Comparison of ENCODE assay signal across 8 mouse cellular contexts in genomic region chr4:41740380-41741157, GRCm38 (mm10). TPM values are rescaled to one million over a fixed set of nuclear protein-coding genes. Genes with fewer than 3 reads are reported as not detected.
DNase-seq lines count a peak whose midpoint lies in the region; ATAC-seq and TF ChIP-seq lines count a peak whose summit lies in the region.
"Had no signal": no experiment of that assay in that cellular context is flagged by ENCODE, and none has a peak within 500 bp of the region (broad histone marks: within the 10 kb centered on the region; RNA-seq: fewer than 3 reads in every experiment).

No protein-coding gene starts in this region.

- 2% methylated on average over 48 of the region's 48 CpGs for WGBS in heart, embryonic 14.5 days

- peak overlapping the region; percentile 74 for H3K4me3 ChIP-seq in C2C12 (ENCODE audit: insufficient read depth, poor library complexity, severe bottlenecking)
- peak overlapping the region; percentile 95 for H3K4me3 ChIP-seq in E14TG2a.4 (replicated peaks; ENCODE audit: low read length)
- peak overlapping the region; percentile 76 for H3K4me3 ChIP-seq in cortical plate, adult 2 months (ENCODE audit: insufficient read depth, low read length)
- peak overlapping the region; percentile 66 to 98 for H3K4me3 ChIP-seq in heart, embryonic 14.5 days (ENCODE audit: control insufficient read depth in 1 of 2, insufficient read depth in 1 of 2, low read depth in 1 of 2, low read length in 2 of 2)
- peak overlapping the region; percentile 95 for H3K4me3 ChIP-seq in megakaryocyte, embryonic 14.5 days (replicated peaks)

- TF ChIP-seq POLR2A in cortical plate, adult 2 months (IDR thresholded peaks at IDR 0.05; ENCODE audit: extremely low read depth, insufficient read depth, low read length) = no peak

- H3K36me3 ChIP-seq in C2C12 (ENCODE audit: control insufficient read depth, insufficient read depth) (peaks cover 14% of the 10 kb centered on the region), E14TG2a.4 (ENCODE audit: insufficient read depth, low read length) (peaks cover 26% of the 10 kb centered on the region)
- H3K36me3 ChIP-seq in heart, embryonic 14.5 days (ENCODE audit: control insufficient read depth, insufficient read depth, low read length) = peaks cover 14% of the 10 kb centered on the region
- H3K36me3 ChIP-seq in megakaryocyte, embryonic 14.5 days (replicated peaks; ENCODE audit: low read length) = peaks cover 16% of the 10 kb centered on the region
- peaks cover 7% of the 10 kb centered on the region; the same call in 1 of the 2 replicates for H3K36me3 ChIP-seq in splenic B cell, adult 2 months (ENCODE audit: control insufficient read depth, insufficient read depth, low read length, poor library complexity, severe bottlenecking)

- peak overlapping the region; percentile 87 for H3K9ac ChIP-seq in heart, embryonic 14.5 days (ENCODE audit: low read length)

- peak overlapping the region; percentile 98 for H3K4me2 ChIP-seq in heart, embryonic 14.5 days (ENCODE audit: low read length)

- peak; percentile 57 to 81 for DNase-seq in left cerebral cortex, adult 8-10 months (ENCODE audit: low spot score in 2 of 2)
- peak; percentile 60 for DNase-seq in splenic B cell, adult 2 months (ENCODE audit: low read depth, low spot score)

- TF ChIP-seq CTCF in C2C12 (IDR thresholded peaks at IDR 0.05; ENCODE audit: control insufficient read depth, insufficient read depth, insufficient read length) (no peak), E14TG2a.4 (conservative IDR thresholded peaks at IDR 0.05; ENCODE audit: low read length) (0 out of 2 replicates have a peak, but pooled peaks have one; percentile 2)
- TF ChIP-seq CTCF in cortical plate, adult 2 months (IDR thresholded peaks at IDR 0.05; ENCODE audit: extremely low read depth, insufficient read depth, low read length) = no peak

- H3K27me3 ChIP-seq in C2C12 (ENCODE audit: control insufficient read depth, insufficient read depth, insufficient read length) (no peaks in the 10 kb centered on the region), E14TG2a.4 (ENCODE audit: insufficient read depth, low read length) (peaks cover 4% of the 10 kb centered on the region; the same call in 1 of the 2 replicates)
- no peaks in the 10 kb centered on the region for H3K27me3 ChIP-seq in heart, embryonic 14.5 days (ENCODE audit: control insufficient read depth, insufficient read depth, low read length)
- peaks cover 1% of the 10 kb centered on the region for H3K27me3 ChIP-seq in megakaryocyte, embryonic 14.5 days (replicated peaks)
- no peaks in the 10 kb centered on the region for H3K27me3 ChIP-seq in splenic B cell, adult 2 months (ENCODE audit: control insufficient read depth, insufficient read depth, low read length, poor library complexity, severe bottlenecking)

- H3K27ac ChIP-seq in cortical plate, adult 2 months (ENCODE audit: insufficient read depth, low read length) = peak overlapping the region; percentile 84
- H3K27ac ChIP-seq in heart, embryonic 14.5 days (replicated peaks in 1 of 2; ENCODE audit: control insufficient read depth in 1 of 2, insufficient read depth in 1 of 2, low read depth in 2 of 2, low read length in 2 of 2) = peak overlapping the region; percentile 82 to 95

- ATAC-seq in heart, embryonic 14.5 days (ENCODE audit: insufficient number of reproducible peaks, insufficient read depth, low FRiP score, low read depth) = peak; percentile 62

- peaks cover 24% of the 10 kb centered on the region for H3K79me2 ChIP-seq in C2C12 (ENCODE audit: control insufficient read depth, insufficient read depth)

- H3K4me1 ChIP-seq in E14TG2a.4 (replicated peaks; ENCODE audit: low read depth, low read length) = peaks cover 35% of the 10 kb centered on the region
- peaks cover 1% of the 10 kb centered on the region; the same call in 1 of the 2 replicates for H3K4me1 ChIP-seq in cortical plate, adult 2 months (ENCODE audit: control insufficient read depth, insufficient read depth, low read length)
- H3K4me1 ChIP-seq in heart, embryonic 14.5 days (ENCODE audit: control insufficient read depth in 2 of 2, insufficient read depth in 2 of 2, low read length in 2 of 2) = peaks cover 4 to 10% of the 10 kb centered on the region in 2 experiments
- peaks cover 39% of the 10 kb centered on the region for H3K4me1 ChIP-seq in megakaryocyte, embryonic 14.5 days

- peaks cover 18% of the 10 kb centered on the region for H3K79me3 ChIP-seq in C2C12 (ENCODE audit: low read depth)

- peak overlapping the region; percentile 60 for H3ac ChIP-seq in C2C12 (ENCODE audit: control insufficient read depth, insufficient read length, low read depth)

- no peaks in the 10 kb centered on the region for H3K9me3 ChIP-seq in E14TG2a.4 (ENCODE audit: low read length)
- H3K9me3 ChIP-seq in heart, embryonic 14.5 days (ENCODE audit: control insufficient read depth, low read length) = no peaks in the 10 kb centered on the region
- H3K9me3 ChIP-seq in megakaryocyte, embryonic 14.5 days = peaks cover 2% of the 10 kb centered on the region

TF ChIP-seq in C2C12, 6 proteins besides CTCF, POLR2A, EP300 and RAD21:
- TF ChIP-seq USF1 (IDR thresholded peaks at IDR 0.05; ENCODE audit: low read depth) (peak; percentile 5), MAX (IDR thresholded peaks at IDR 0.05) (no peak)

RNA-seq across cellular contexts. Expression of gene Arid3c, which starts 9.6 kb away (rescaled TPM):
- polyA plus RNA-seq in C2C12 (2012; fragmentation: generic; extraction: Trizol) = not detected
- 0.34 and 0.46 TPM in 2 replicates for polyA plus RNA-seq in cortical plate, adult 2 months (2012; rRNA removed)
- not detected in 2 replicates for polyA plus RNA-seq in heart, embryonic 14.5 days (2014; fragmentation: Nextera tagmentation; extraction: Ambion mirVana)
- total RNA-seq in left cerebral cortex, adult 8-10 months (2022) = under 1 TPM; 0.37 to 0.78 (median 0.54) TPM
- polyA plus RNA-seq in megakaryocyte, embryonic 14.5 days (2012; ENCODE audit: insufficient read depth, low replicate concordance) = not detected in 2 replicates
- total RNA-seq: layer of hippocampus, adult 18-20 months had no signal

RNA-seq across cellular contexts. Expression of gene Galt, which starts 14.5 kb away (rescaled TPM):
- 3.1 TPM for polyA plus RNA-seq in C2C12 (2012; fragmentation: generic; extraction: Trizol)
- polyA plus RNA-seq in cortical plate, adult 2 months (2012; rRNA removed) = 269 and 276 TPM in 2 replicates
- polyA plus RNA-seq in heart, embryonic 14.5 days (2014; fragmentation: Nextera tagmentation; extraction: Ambion mirVana) = 59.6 and 63.7 TPM in 2 replicates
- 10 to 100 TPM; 71.9 to 85.1 (median 76.5) TPM for total RNA-seq in left cerebral cortex, adult 8-10 months (2022)
- 29.5 and 30.0 TPM in 2 replicates for polyA plus RNA-seq in megakaryocyte, embryonic 14.5 days (2012; ENCODE audit: insufficient read depth, low replicate concordance)

RNA-seq across cellular contexts. Expression of gene Sigmar1, which starts 15.4 kb away (rescaled TPM):
- 113 TPM for polyA plus RNA-seq in C2C12 (2012; fragmentation: generic; extraction: Trizol)
- 80.7 and 83.9 TPM in 2 replicates for polyA plus RNA-seq in cortical plate, adult 2 months (2012; rRNA removed)
- polyA plus RNA-seq in heart, embryonic 14.5 days (2014; fragmentation: Nextera tagmentation; extraction: Ambion mirVana) = 56.8 and 57.0 TPM in 2 replicates
- total RNA-seq in left cerebral cortex, adult 8-10 months (2022) = 10 to 100 TPM; 49.7 to 59.2 (median 54.4) TPM
- 26.0 and 34.9 TPM in 2 replicates for polyA plus RNA-seq in megakaryocyte, embryonic 14.5 days (2012; ENCODE audit: insufficient read depth, low replicate concordance)

RNA-seq across cellular contexts. Expression of gene Dctn3, which starts 17.6 kb away (rescaled TPM):
- polyA plus RNA-seq in C2C12 (2012; fragmentation: generic; extraction: Trizol) = 106 TPM
- 205 TPM in 2 replicates for polyA plus RNA-seq in cortical plate, adult 2 months (2012; rRNA removed)
- 122 and 134 TPM in 2 replicates for polyA plus RNA-seq in heart, embryonic 14.5 days (2014; fragmentation: Nextera tagmentation; extraction: Ambion mirVana)
- total RNA-seq in left cerebral cortex, adult 8-10 months (2022) = 100 to 1,000 TPM; 158 to 167 (median 165) TPM
- polyA plus RNA-seq in megakaryocyte, embryonic 14.5 days (2012; ENCODE audit: insufficient read depth, low replicate concordance) = 22.2 and 369 TPM in 2 replicates

RNA-seq across cellular contexts. Expression of gene Rpp25l, which starts 27.2 kb away (rescaled TPM):
- 60.3 TPM for polyA plus RNA-seq in C2C12 (2012; fragmentation: generic; extraction: Trizol)
- polyA plus RNA-seq in cortical plate, adult 2 months (2012; rRNA removed) = 31.6 and 37.4 TPM in 2 replicates
- polyA plus RNA-seq in heart, embryonic 14.5 days (2014; fragmentation: Nextera tagmentation; extraction: Ambion mirVana) = 47.1 and 48.6 TPM in 2 replicates
- total RNA-seq in left cerebral cortex, adult 8-10 months (2022) = 10 to 100 TPM; 28.4 to 33.9 (median 30.0) TPM
- 51.7 and 76.8 TPM in 2 replicates for polyA plus RNA-seq in megakaryocyte, embryonic 14.5 days (2012; ENCODE audit: insufficient read depth, low replicate concordance)

Comparison
In these comparisons a context has a peak if more than half of its experiments do, and no peak if none do; other contexts are left out.
1. Peak in every context shown above with its lines: DNase-seq, ATAC-seq, H3K4me3 ChIP-seq and H3K27ac ChIP-seq.